Mouse (Mus musculus) liver, adult 2 months (tissue): ENCODE results near the gene Olfr266. TPM values are rescaled to one million over a fixed set of nuclear protein-coding genes. Genes with fewer than 3 reads are reported as not detected.

Source experiments
- DNase-seq: peaks from one replicate; pipeline ENCODE4 v3.0.0-alpha.2; 2011; ENCODE audit warnings: low read depth, low spot score; ENCODE audit errors: extremely low read depth
- H3K27ac ChIP-seq: fragments of 200-500 bp; replicated peaks from 2 replicates; pipeline ENCODE4 v1.5.1; 2012; ENCODE audit warnings: low read depth, mild to moderate bottlenecking, control low read depth, inconsistent platforms, low read length; ENCODE audit not compliant: insufficient read depth
- H3K27me3 ChIP-seq: fragments of 200-500 bp; 2 replicates; pipeline ENCODE4 v1.6.1; 2012; ENCODE audit warnings: mild to moderate bottlenecking, moderate library complexity, low read length, inconsistent platforms; ENCODE audit not compliant: control insufficient read depth, insufficient read depth
- H3K36me3 ChIP-seq: fragments of 200-500 bp; 2 replicates; pipeline ENCODE4 v1.6.1; 2012; ENCODE audit warnings: low read length, inconsistent platforms; ENCODE audit not compliant: control insufficient read depth, insufficient read depth
- H3K4me1 ChIP-seq: fragments of 200-500 bp; 2 replicates; pipeline ENCODE4 v1.6.1; 2011; ENCODE audit warnings: low read length; ENCODE audit not compliant: control insufficient read depth, insufficient read depth
- H3K4me3 ChIP-seq: fragments of 200-500 bp; 2 replicates; pipeline ENCODE4 v1.5.1; 2011; ENCODE audit warnings: low read depth, mild to moderate bottlenecking, control low read depth, low read length, moderate library complexity; ENCODE audit not compliant: insufficient read depth
- H3K79me2 ChIP-seq: fragments of 200-500 bp; 2 replicates; pipeline ENCODE4 v1.6.1; 2012; ENCODE audit warnings: inconsistent platforms, mild to moderate bottlenecking, low read length, moderate library complexity; ENCODE audit not compliant: control insufficient read depth, insufficient read depth
- H3K9ac ChIP-seq: fragments of 200-500 bp; 2 replicates; pipeline ENCODE4 v1.6.1; 2012; ENCODE audit warnings: low read depth, mild to moderate bottlenecking, control low read depth, inconsistent platforms, low read length
- CTCF ChIP-seq: fragments of 200-500 bp; IDR thresholded peaks from 2 replicates; pipeline ENCODE4 v1.5.1; 2011; ENCODE audit warnings: low read depth, low read length, control low read depth
- POLR2A ChIP-seq: fragments of 200-500 bp; IDR thresholded peaks from 2 replicates; pipeline ENCODE4 v1.6.1; 2011; ENCODE audit warnings: low read length, control low read depth; ENCODE audit not compliant: insufficient read depth; ENCODE audit errors: extremely low read depth
- WGBS: fragments of 180-500 bp; shearing (Covaris S2); methylation state at CpG from one replicate; pipeline ENCODE4 v1.1.7; 2018; 5-methylcytosine and 5-hydroxymethylcytosine counted together
- polyA plus RNA-seq: library from polyadenylated mRNA; depleted of rRNA; stranded (reverse); fragments of >200 nt; gene quantifications from 2 replicates; pipeline ENCODE4 v1.2.3, GENCODE M21; 2012; rRNA removed
- total RNA-seq: library from RNA; depleted of rRNA; stranded (reverse); fragments of >200 nt; gene quantifications from 2 replicates; pipeline ENCODE4 v1.2.3, GENCODE M21; 2014; rRNA removed

The Olfr266 gene
- total RNA-seq (not detected in 2 replicates), polyA plus RNA-seq (not detected in 2 replicates)

- Histone ChIP-seq H3K4me1 (no peaks in the 10 kb centered on the region), H3K79me2 (no peaks in the 10 kb centered on the region), H3K27me3 (no peaks in the 10 kb centered on the region), H3K36me3 (no peaks in the 10 kb centered on the region), H3K27ac (no peak within 1 kb of the TSS), H3K9ac (no peak within 1 kb of the TSS), H3K4me3 (no peak within 1 kb of the TSS)
- no peak for TF ChIP-seq POLR2A
- WGBS, result 73% methylated on average over 1 of the region's 1 CpGs
- DNase-seq, result no peak
Observed at GRCm38 (mm10) chr3:106826187-106826586, at the start of gene Olfr266. TSS of gene Olfr266 (minus strand) at chr3:106826287.

DNA sequence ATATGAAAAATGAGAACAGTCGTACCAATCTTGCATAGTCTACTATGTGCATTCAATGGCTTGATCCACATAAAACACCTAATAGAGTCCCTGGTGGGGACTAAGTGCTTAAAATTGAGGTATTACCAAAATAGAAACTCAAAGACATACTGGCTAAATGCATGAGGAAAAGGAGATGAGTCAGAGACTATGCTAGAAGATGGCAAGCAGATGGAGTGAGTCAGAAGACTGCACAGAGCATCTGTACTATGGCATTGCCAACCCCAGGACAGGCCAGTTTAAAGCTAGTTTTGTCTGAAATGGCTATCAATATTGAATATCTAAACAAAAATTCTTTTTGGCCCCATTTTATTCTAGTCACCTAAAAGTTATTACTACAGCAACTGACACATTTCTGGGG is 49.5 kb upstream of the Olfr266 start:
- no peaks in the 10 kb centered on the region for H3K4me1 ChIP-seq
- no peak for TF ChIP-seq POLR2A
- TF ChIP-seq CTCF, result no peak
- no peaks in the 10 kb centered on the region for H3K27me3 ChIP-seq
- H3K4me3 ChIP-seq, result no peak overlapping the region
- H3K9ac ChIP-seq, result no peak overlapping the region
- no peak overlapping the region for H3K27ac ChIP-seq
- WGBS, result 88% methylated on average over 1 of the region's 1 CpGs
- H3K79me2 ChIP-seq, result no peaks in the 10 kb centered on the region
- DNase-seq, result no peak
- H3K36me3 ChIP-seq, result no peaks in the 10 kb centered on the region

GRCm38 (mm10) chr3:106872893-106873292 is 46.8 kb upstream of the Olfr266 start:
- H3K4me3 ChIP-seq, result no peak overlapping the region
- no peak for TF ChIP-seq CTCF
- no peak for TF ChIP-seq POLR2A
- no peak overlapping the region for H3K9ac ChIP-seq
- no peaks in the 10 kb centered on the region for H3K36me3 ChIP-seq
- H3K4me1 ChIP-seq, result no peaks in the 10 kb centered on the region
- H3K27me3 ChIP-seq, result no peaks in the 10 kb centered on the region
- no peak for DNase-seq
- no peak overlapping the region for H3K27ac ChIP-seq
- H3K79me2 ChIP-seq, result no peaks in the 10 kb centered on the region

DNA sequence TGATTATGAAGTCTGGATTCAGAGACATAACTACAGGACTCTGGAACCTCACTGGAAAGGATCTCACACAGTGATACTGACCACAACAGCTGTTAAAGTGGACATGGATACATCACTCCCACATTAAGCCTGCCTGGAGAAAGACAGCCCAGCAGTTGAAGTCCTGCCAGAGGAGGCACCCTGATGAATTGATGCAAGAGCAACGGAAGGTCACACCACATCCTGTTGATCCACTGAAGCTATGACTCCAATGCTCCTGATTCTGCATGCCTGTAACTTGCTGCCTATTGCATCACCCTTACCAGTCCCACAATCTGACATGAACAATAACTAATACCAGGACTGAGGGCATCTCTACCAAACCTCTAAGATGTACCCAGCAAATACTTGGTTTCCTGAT is 6.0 kb upstream of the Olfr266 start:
- DNase-seq, result no peak
- no peaks in the 10 kb centered on the region; the same call in 1 of the 2 replicates for H3K27me3 ChIP-seq
- no peak overlapping the region for H3K9ac ChIP-seq
- WGBS, result 63% methylated on average over 1 of the region's 1 CpGs
- no peaks in the 10 kb centered on the region for H3K36me3 ChIP-seq
- no peak overlapping the region for H3K4me3 ChIP-seq
- H3K79me2 ChIP-seq, result no peaks in the 10 kb centered on the region
- H3K27ac ChIP-seq, result no peak overlapping the region
- no peak for TF ChIP-seq POLR2A
- no peak for TF ChIP-seq CTCF
- no peaks in the 10 kb centered on the region for H3K4me1 ChIP-seq

DNA sequence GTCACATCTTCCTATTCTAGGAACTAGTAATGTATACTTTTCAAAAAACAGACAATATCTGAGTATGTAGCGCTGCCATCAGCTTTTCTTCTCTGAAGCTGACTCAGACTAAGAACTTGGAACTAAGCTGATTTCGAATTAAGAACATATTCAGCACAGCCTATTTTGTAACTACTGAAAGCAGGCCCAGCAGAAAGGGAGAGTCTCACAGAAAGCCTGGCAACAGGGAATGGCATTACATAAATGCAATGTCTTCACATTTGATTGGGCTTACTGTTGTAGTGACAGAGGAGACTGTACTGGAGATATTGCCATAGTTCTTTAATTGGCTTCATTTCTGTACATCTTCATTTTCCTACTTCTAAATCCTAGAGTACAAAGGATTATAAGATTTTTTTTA is 8.4 kb downstream of the Olfr266 start:
- Histone ChIP-seq H3K79me2 (no peaks in the 10 kb centered on the region), H3K4me3 (no peak overlapping the region), H3K27me3 (no peaks in the 10 kb centered on the region), H3K4me1 (no peaks in the 10 kb centered on the region), H3K36me3 (no peaks in the 10 kb centered on the region), H3K9ac (no peak overlapping the region), H3K27ac (no peak overlapping the region)
- WGBS, result 71% methylated on average over 2 of the region's 2 CpGs
- TF ChIP-seq CTCF (no peak), POLR2A (no peak)
- DNase-seq, result no peak

- H3K36me3 ChIP-seq, result no peaks in the 10 kb centered on the region
- no peak for TF ChIP-seq CTCF
- no peak for TF ChIP-seq POLR2A
- no peak overlapping the region for H3K9ac ChIP-seq
- WGBS, result 53% methylated on average over 2 of the region's 2 CpGs
- DNase-seq, result no peak
- H3K4me1 ChIP-seq, result no peaks in the 10 kb centered on the region
- no peak overlapping the region for H3K27ac ChIP-seq
- no peaks in the 10 kb centered on the region for H3K27me3 ChIP-seq
- no peaks in the 10 kb centered on the region for H3K79me2 ChIP-seq
- H3K4me3 ChIP-seq, result no peak overlapping the region
Observed at GRCm38 (mm10) chr3:106808972-106809695, 17.0 kb downstream of the Olfr266 start.
